Comparison of ENCODE assay signal across 12 mouse cellular contexts in genomic region chr5:144334010-144334409, GRCm38 (mm10).
"Had no signal": no experiment of that assay in that cellular context is flagged by ENCODE, and none has a peak within 500 bp of the region (broad histone marks: within the 10 kb centered on the region; RNA-seq: fewer than 3 reads in every experiment).

No protein-coding gene starts in this region.

- H3K4me3 ChIP-seq: limb, embryonic 12.5 days; limb, embryonic 15.5 days; neural tube, embryonic 13.5 days had no signal

- H3K4me1 ChIP-seq: limb, embryonic 15.5 days had no signal

- DNase-seq: kidney, postnatal 10 days; kidney, postnatal 4 days; left cerebral cortex, postnatal 4 days; liver, postnatal 0 days; midbrain, embryonic 14.5 days; retina, postnatal 1 day; right cerebral cortex, postnatal 25 days; thymus, adult 18-20 months; thymus, postnatal 36 days had no signal
